Mouse (Mus musculus) heart, embryonic 14.5 days (tissue): ENCODE measurements around the gene Plaur. TPM values are rescaled to one million over a fixed set of nuclear protein-coding genes. Genes with fewer than 3 reads are reported as not detected.

Experiments
- ATAC-seq: fragments of 200-750 bp; cut with Nextera tagmentation; 2 replicates; pipeline ENCODE4 v1.8.0; 2017; ENCODE audit warnings: low read depth, moderate TSS enrichment; ENCODE audit not compliant: insufficient number of reproducible peaks, insufficient read depth, low FRiP score
- H3K27ac ChIP-seq, 2 experiments: fragments of 200-500 bp in 1 of 2; fragments of 300-500 bp in 1 of 2; sonication (generic) in 1 of 2; replicated peaks in 1 of 2; 2 replicates each; pipeline ENCODE4 v1.5.1; 2012 to 2014; ENCODE audit warnings: low read depth in 2 of 2, low read length in 2 of 2, control low read depth in 1 of 2, mild to moderate bottlenecking in 1 of 2, mixed read lengths in 1 of 2; ENCODE audit not compliant: control insufficient read depth in 1 of 2, insufficient read depth in 1 of 2
- H3K27me3 ChIP-seq: fragments of 300-500 bp; sonication (generic); 2 replicates; pipeline ENCODE4 v1.6.1; 2014; ENCODE audit warnings: mild to moderate bottlenecking, low read length, control low read depth; ENCODE audit not compliant: control insufficient read depth, insufficient read depth
- H3K36me3 ChIP-seq: fragments of 300-500 bp; sonication (generic); 2 replicates; pipeline ENCODE4 v1.6.1; 2014; ENCODE audit warnings: mild to moderate bottlenecking, control low read depth, low read length, mixed read lengths; ENCODE audit not compliant: control insufficient read depth, insufficient read depth
- H3K4me1 ChIP-seq, 2 experiments: fragments of 200-500 bp in 1 of 2; fragments of 300-500 bp in 1 of 2; sonication (generic) in 1 of 2; 2 replicates each; pipeline ENCODE4 v1.6.1; 2012 to 2014; ENCODE audit warnings: low read length in 2 of 2, control low read depth in 1 of 2, mixed read lengths in 1 of 2; ENCODE audit not compliant: control insufficient read depth in 2 of 2, insufficient read depth in 2 of 2
- H3K4me2 ChIP-seq: fragments of 300-500 bp; sonication (generic); 2 replicates; pipeline ENCODE4 v1.6.1; 2014; ENCODE audit warnings: mild to moderate bottlenecking, low read length
- H3K4me3 ChIP-seq, 2 experiments: fragments of 200-500 bp in 1 of 2; fragments of 300-500 bp in 1 of 2; sonication (generic) in 1 of 2; 2 replicates each; pipeline ENCODE4 v1.5.1; 2012 to 2014; ENCODE audit warnings: low read length in 2 of 2, mild to moderate bottlenecking in 2 of 2, control low read depth in 1 of 2, low read depth in 1 of 2, moderate library complexity in 1 of 2; ENCODE audit not compliant: control insufficient read depth in 1 of 2, insufficient read depth in 1 of 2
- H3K9ac ChIP-seq: fragments of 300-500 bp; sonication (generic); 2 replicates; pipeline ENCODE4 v1.6.1; 2014; ENCODE audit warnings: mild to moderate bottlenecking, low read length
- H3K9me3 ChIP-seq: fragments of 300-500 bp; sonication (generic); 2 replicates; pipeline ENCODE4 v1.6.1; 2016; ENCODE audit warnings: low read length, control low read depth; ENCODE audit not compliant: control insufficient read depth
- WGBS: fragments of 180-500 bp; shearing (Covaris S2); extraction: QIAGEN DNeasy Blood & Tissue Kit; methylation state at CpG from one replicate; pipeline ENCODE4 v1.1.7; 2014; 5-methylcytosine and 5-hydroxymethylcytosine counted together
- polyA plus RNA-seq: library from polyadenylated mRNA; unstranded; fragments of >200 nt; fragmentation: Nextera tagmentation; extraction: Ambion mirVana; gene quantifications from 2 replicates; pipeline ENCODE4 v1.2.1, GENCODE M21; 2014

The Plaur gene
- polyA plus RNA-seq, 1 experiment from 2014 or later, result 7.9 TPM

GRCm38 (mm10) chr7:24446697-24447340 lies 15.5 kb upstream of the Plaur start:
- no peaks in the 10 kb centered on the region for H3K9me3 ChIP-seq
- no peak overlapping the region for H3K4me2 ChIP-seq
- no peaks in the 10 kb centered on the region for H3K27me3 ChIP-seq
- WGBS, result 61% methylated on average over 7 of the region's 7 CpGs
- no peak overlapping the region for H3K27ac ChIP-seq
- no peak overlapping the region for H3K9ac ChIP-seq
- H3K4me1 ChIP-seq, result no peaks in the 10 kb centered on the region
- H3K36me3 ChIP-seq, result no peaks in the 10 kb centered on the region
- H3K4me3 ChIP-seq, result no peak overlapping the region
- no peak for ATAC-seq

GRCm38 (mm10) chr7:24448782-24449517 lies 13.3 kb upstream of the Plaur start:
- no peak overlapping the region for H3K4me3 ChIP-seq
- no peaks in the 10 kb centered on the region for H3K36me3 ChIP-seq
- H3K27ac ChIP-seq, result no peak overlapping the region
- no peaks in the 10 kb centered on the region for H3K4me1 ChIP-seq
- H3K9ac ChIP-seq, result no peak overlapping the region
- no peaks in the 10 kb centered on the region for H3K27me3 ChIP-seq
- 46% methylated on average over 14 of the region's 14 CpGs for WGBS
- no peak overlapping the region for H3K4me2 ChIP-seq
- ATAC-seq, result peak; percentile 42; the same call in 1 of the 2 replicates
- H3K9me3 ChIP-seq, result no peaks in the 10 kb centered on the region

DNA sequence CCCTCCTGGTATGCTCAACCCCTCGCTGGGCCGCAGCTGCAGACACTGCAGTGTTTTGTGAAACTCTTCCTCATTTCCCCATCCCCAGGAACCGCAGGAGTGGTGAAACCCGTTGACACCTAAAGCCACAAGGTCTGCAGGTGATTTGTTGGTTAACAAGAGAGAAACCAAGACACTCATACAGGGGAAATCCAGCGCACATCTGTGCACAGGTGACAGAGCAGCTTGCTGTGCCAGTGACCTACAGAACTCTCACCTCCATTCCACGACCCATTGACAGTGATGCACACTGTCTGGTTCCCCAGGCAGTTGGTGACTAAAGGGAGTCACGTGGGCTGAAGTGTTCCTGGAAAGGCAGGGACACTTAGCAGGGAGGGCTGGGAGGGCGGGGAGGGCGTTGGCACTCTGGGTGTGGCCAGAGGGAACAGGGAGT lies 11.7 kb upstream of the Plaur start:
- H3K9me3 ChIP-seq, result no peaks in the 10 kb centered on the region
- H3K4me2 ChIP-seq, result no peak overlapping the region
- no peak for ATAC-seq

GRCm38 (mm10) chr7:24451855-24452311 lies 10.4 kb upstream of the Plaur start, which contains the start of gene Irgc1:
Gene Irgc1, minus strand, starts transcription at chr7:24452297.
- H3K4me1 ChIP-seq, result no peaks in the 10 kb centered on the region
- H3K36me3 ChIP-seq, result no peaks in the 10 kb centered on the region
- no peaks in the 10 kb centered on the region for H3K9me3 ChIP-seq
- no peaks in the 10 kb centered on the region for H3K27me3 ChIP-seq
- no peak within 1 kb of the TSS for H3K4me3 ChIP-seq
- H3K4me2 ChIP-seq, result no peak within 1 kb of the TSS
- no peak for ATAC-seq
- no peak within 1 kb of the TSS for H3K9ac ChIP-seq
- WGBS, result 64% methylated on average over 9 of the region's 9 CpGs
- no peak within 1 kb of the TSS for H3K27ac ChIP-seq

More for the DNA sequence above, 11.7 kb upstream of the Plaur start:
- no peaks in the 10 kb centered on the region for H3K27me3 ChIP-seq
- no peaks in the 10 kb centered on the region for H3K36me3 ChIP-seq
- H3K9ac ChIP-seq, result no peak overlapping the region
- no peak overlapping the region for H3K4me3 ChIP-seq
- WGBS, result 47% methylated on average over 9 of the region's 9 CpGs
- no peaks in the 10 kb centered on the region for H3K4me1 ChIP-seq
- H3K27ac ChIP-seq, result no peak overlapping the region

DNA sequence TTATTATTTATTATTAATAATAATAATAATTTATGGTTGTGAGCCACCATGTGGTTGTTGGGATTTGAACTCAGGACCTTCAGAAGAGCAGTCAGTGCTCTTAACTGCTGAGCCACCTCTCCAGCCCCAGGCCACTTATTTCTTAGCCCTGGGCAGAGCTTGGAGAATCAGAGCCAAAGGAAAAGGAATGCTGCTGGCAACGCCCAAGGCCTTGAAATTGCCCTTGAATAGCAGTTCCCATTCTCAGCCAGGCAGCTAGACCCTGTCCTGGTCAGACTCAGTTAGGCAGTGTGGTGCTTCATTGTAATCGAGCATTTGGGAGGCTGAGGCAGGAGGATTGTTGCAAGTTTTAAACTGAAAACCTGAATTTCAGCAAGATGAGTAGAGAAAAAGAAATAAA lies 8.1 kb upstream of the Plaur start:
- H3K4me3 ChIP-seq, result no peak overlapping the region
- H3K9ac ChIP-seq, result no peak overlapping the region
- H3K27me3 ChIP-seq, result 0 out of 2 replicates have a peak, but pooled peaks cover 4% of the 10 kb centered on the region
- no peaks in the 10 kb centered on the region for H3K4me1 ChIP-seq
- ATAC-seq, result no peak
- no peaks in the 10 kb centered on the region for H3K9me3 ChIP-seq
- WGBS, result 64% methylated on average over 2 of the region's 2 CpGs
- H3K36me3 ChIP-seq, result no peaks in the 10 kb centered on the region
- H3K27ac ChIP-seq, result no peak overlapping the region
- H3K4me2 ChIP-seq, result no peak overlapping the region

DNA sequence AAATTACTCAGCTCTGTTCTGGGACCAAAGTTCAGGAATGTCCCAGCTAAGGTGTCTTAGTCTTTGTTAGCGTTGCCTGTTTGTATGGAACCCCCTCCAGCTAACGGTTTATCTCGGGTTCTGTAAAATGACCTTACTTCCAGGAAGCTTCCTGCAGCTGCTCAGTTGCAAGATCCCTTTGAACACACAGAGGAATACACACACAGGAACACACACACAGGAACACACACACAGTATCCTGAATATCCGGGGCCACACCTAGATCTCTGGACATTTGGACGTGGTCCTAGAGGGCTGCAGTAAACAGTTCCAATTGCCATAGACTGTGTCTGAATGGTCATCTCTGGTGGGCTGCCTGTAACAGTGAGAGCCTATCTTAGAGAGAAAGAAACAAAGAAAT lies 6.6 kb upstream of the Plaur start:
- WGBS, result 61% methylated on average over 5 of the region's 5 CpGs
- ATAC-seq, result no peak

DNA sequence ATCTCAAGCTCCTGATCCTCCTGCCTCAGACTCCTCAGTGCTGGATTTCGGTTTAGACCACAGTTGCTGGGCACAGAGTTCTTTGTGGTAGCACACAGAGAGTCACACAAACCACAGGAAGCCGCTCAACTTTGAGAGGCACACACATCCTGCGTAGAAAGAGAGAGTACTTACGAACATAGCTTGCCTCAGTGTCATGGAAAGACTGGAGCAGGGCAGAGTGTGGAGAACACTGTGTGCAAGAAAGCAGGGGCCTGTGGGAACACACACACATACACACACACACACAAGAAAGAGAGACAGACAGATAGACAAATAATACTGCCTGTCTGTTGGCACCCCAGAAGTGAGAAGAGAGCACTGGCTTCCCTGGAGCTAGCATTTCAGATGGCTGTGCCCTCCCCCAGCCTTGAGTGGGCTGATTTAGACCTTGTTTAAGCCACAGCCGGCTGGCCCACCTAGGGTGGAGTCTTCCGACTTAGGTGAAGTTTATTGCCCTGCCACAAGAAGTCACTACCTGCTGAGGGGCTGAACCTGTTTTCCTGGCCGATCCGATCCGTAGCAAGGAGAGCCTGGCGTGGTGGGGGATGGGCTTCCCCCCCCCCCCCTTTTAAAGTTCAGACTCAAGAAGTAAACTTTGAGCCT lies 4.4 kb upstream of the Plaur start:
- ATAC-seq, result no peak
- WGBS, result 67% methylated on average over 10 of the region's 10 CpGs
- Histone ChIP-seq H3K4me2 (no peak overlapping the region), H3K9ac (no peak overlapping the region), H3K27ac (no peak overlapping the region), H3K36me3 (no peaks in the 10 kb centered on the region), H3K4me3 (no peak overlapping the region), H3K27me3 (0 out of 2 replicates have a peak, but pooled peaks cover 4% of the 10 kb centered on the region), H3K9me3 (no peaks in the 10 kb centered on the region), H3K4me1 (peaks cover 3 to 4% of the 10 kb centered on the region in 2 experiments; a peak in 2 of 4 replicates)

More for the DNA sequence above, 6.6 kb upstream of the Plaur start:
- H3K4me1 ChIP-seq, result no peaks in the 10 kb centered on the region
- H3K9me3 ChIP-seq, result no peaks in the 10 kb centered on the region
- no peak overlapping the region for H3K9ac ChIP-seq
- no peak overlapping the region for H3K4me3 ChIP-seq
- no peak overlapping the region for H3K27ac ChIP-seq
- no peak overlapping the region for H3K4me2 ChIP-seq
- 0 out of 2 replicates have a peak, but pooled peaks cover 4% of the 10 kb centered on the region for H3K27me3 ChIP-seq
- no peaks in the 10 kb centered on the region for H3K36me3 ChIP-seq
